Mouse (Mus musculus): ENCODE data around the gene Cryzl2. TPM values are rescaled to one million over a fixed set of nuclear protein-coding genes. Genes with fewer than 3 reads are reported as not detected.
A peak's percentile ranks its signal among the peaks of the same experiment; 100 is the strongest.

Gene Cryzl2
- total and polyA plus RNA-seq, 3 experiments: 0.04 to 0.12 TPM; not detected in 1

DNA sequence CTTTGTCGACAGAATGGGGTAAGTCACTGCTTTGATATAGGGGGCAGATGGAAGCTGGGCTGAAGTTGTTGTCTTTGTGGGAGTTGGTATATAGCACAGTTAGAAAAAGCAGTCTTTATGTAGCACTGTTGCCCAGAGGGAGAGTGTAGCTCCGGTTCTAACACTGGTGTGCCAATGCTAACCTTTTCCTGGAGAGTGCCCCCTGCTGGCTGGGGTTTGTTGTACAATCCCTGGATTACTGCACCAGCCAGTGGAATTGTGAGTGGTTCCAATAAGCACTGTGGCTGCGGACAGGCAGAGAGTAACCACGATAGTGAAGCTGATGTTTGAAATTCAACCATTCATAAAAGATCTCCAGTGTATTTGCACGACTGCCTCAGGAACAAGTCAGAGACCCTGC lies 79.3 kb downstream of the Cryzl2 start:
- H3K27me3 ChIP-seq (ENCODE audit: control insufficient read depth in 1 of 2, insufficient read depth in 2 of 2, low read length in 2 of 2): no peaks in the 10 kb centered on the region
- no peaks in the 10 kb centered on the region for H3K79me2 ChIP-seq (ENCODE audit: control insufficient read depth, insufficient read depth, low read length, poor library complexity)
- no peaks in the 10 kb centered on the region for H3K36me3 ChIP-seq (ENCODE audit: control insufficient read depth in 1 of 2, insufficient read depth in 2 of 2, low read length in 2 of 2)
- TF ChIP-seq CTCF (IDR thresholded peaks at IDR 0.05 in 2 of 3, conservative IDR thresholded peaks at IDR 0.05 in 1 of 3; ENCODE audit: control insufficient read depth in 1 of 3, insufficient read depth in 1 of 3, low read depth in 2 of 3, low read length in 3 of 3, poor library complexity in 1 of 3, severe bottlenecking in 1 of 3) (peak; percentile 42 to 61 (median 60)), KAT2A (conservative IDR thresholded peaks at IDR 0.05; ENCODE audit: low read depth, low read length) (no peak), TBP (IDR thresholded peaks at IDR 0.05; ENCODE audit: low read depth, low read length) (no peak), MAZ (IDR thresholded peaks at IDR 0.05; ENCODE audit: low read depth, low read length) (no peak), SMC3 (IDR thresholded peaks at IDR 0.05; ENCODE audit: low read depth, low read length) (peak; percentile 52), EP300 (IDR thresholded peaks at IDR 0.05; ENCODE audit: low read depth in 1 of 2, low read length in 2 of 2) (no peak), ZMIZ1 (IDR thresholded peaks at IDR 0.05; ENCODE audit: low read depth, low read length) (no peak)
- H3K4me3 ChIP-seq (ENCODE audit: control insufficient read depth in 1 of 2, insufficient read depth in 1 of 2, low read depth in 2 of 2, low read length in 2 of 2): no peak overlapping the region
- no peaks in the 10 kb centered on the region for H3K9me3 ChIP-seq (replicated peaks; ENCODE audit: insufficient read depth, low read length)
- no peak overlapping the region for H3K9ac ChIP-seq (ENCODE audit: control insufficient read depth, low read depth, low read length, poor library complexity, severe bottlenecking)
- no peak for DNase-seq (ENCODE audit: low read depth, low spot score)
- no peak overlapping the region for H3K27ac ChIP-seq (ENCODE audit: control insufficient read depth, low read depth, low read length)
- peaks cover 4 to 5% of the 10 kb centered on the region in 2 experiments for H3K4me1 ChIP-seq (ENCODE audit: control insufficient read depth in 1 of 2, insufficient read depth in 2 of 2, low read length in 2 of 2)

Other genes with a start within 250 kb of the Cryzl2 start
- gene Rasal2, start 46.0 kb upstream of the Cryzl2 start, total RNA-seq (2012; rRNA removed): 1.5 and 1.9 TPM in 2 replicates
- gene Rasal2, start 46.0 kb upstream of the Cryzl2 start, polyA plus RNA-seq (2012; ENCODE audit: insufficient read depth in 1 of 2, insufficient read length in 2 of 2, low read depth in 1 of 2, low replicate concordance in 2 of 2, missing spikeins in 1 of 2): 1 to 10 TPM in 1 of 2 experiments, not detected in 1; 3.2 TPM
- 0.03 and 0.04 TPM in 2 replicates for gene Sec16b, start 48.2 kb downstream of the Cryzl2 start, total RNA-seq (2012; rRNA removed)
- gene Sec16b, start 48.2 kb downstream of the Cryzl2 start, polyA plus RNA-seq (2012; ENCODE audit: insufficient read depth in 1 of 2, insufficient read length in 2 of 2, low read depth in 1 of 2, low replicate concordance in 2 of 2, missing spikeins in 1 of 2): under 1 TPM in 1 of 2 experiments, not detected in 1; 0.03 TPM

Data from MEL (cell line).